Mouse (Mus musculus): ENCODE results near the gene Snrpd2. TPM values are rescaled to one million over a fixed set of nuclear protein-coding genes. Genes with fewer than 3 reads are reported as not detected.

Gene Snrpd2
- polyA plus RNA-seq, 1 experiment from 2014 or later, result 122 TPM

DNA sequence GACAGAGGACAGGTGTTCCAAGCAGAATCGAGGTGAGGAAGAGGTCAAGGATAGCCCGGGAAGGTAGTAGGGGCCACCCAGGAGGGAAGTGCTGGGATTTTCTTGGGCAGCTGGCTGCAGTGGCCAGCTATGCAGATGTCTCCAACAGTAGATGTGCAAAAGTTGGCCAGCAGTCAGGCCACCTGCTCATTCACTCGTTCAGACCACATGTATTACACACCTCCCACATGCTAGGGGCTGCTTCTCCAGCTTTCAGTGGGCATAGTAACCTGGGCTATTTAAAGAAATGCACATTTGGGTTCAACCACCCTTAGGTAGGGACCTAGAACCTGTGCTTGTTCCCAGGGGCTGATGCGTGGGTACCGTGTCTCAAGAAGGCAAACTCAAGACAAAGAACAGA, 21.8 kb upstream of the Snrpd2 start:
- Histone ChIP-seq H3K9me3 (replicated peaks) (no peaks in the 10 kb centered on the region), H3K9ac (replicated peaks) (no peak overlapping the region), H3K27ac (replicated peaks) (no peak overlapping the region), H3K4me3 (replicated peaks) (no peak overlapping the region), H3K4me2 (no peak overlapping the region), H3K36me3 (no peaks in the 10 kb centered on the region), H3K27me3 (replicated peaks) (no peaks in the 10 kb centered on the region), H3K4me1 (peaks cover 18% of the 10 kb centered on the region)
- no peak for ATAC-seq (ENCODE audit: low FRiP score)
- 94% methylated on average over 5 of the region's 5 CpGs for WGBS

GRCm38 (mm10) chr7:19129396-19129795, 20.1 kb upstream of the Snrpd2 start:
- no peak overlapping the region for H3K4me2 ChIP-seq
- H3K27me3 ChIP-seq (replicated peaks), result no peaks in the 10 kb centered on the region
- no peak for ATAC-seq (ENCODE audit: low FRiP score)
- 95% methylated on average over 5 of the region's 5 CpGs for WGBS
- peaks cover 19% of the 10 kb centered on the region for H3K4me1 ChIP-seq
- H3K9me3 ChIP-seq (replicated peaks), result no peaks in the 10 kb centered on the region
- H3K9ac ChIP-seq (replicated peaks), result no peak overlapping the region
- no peaks in the 10 kb centered on the region for H3K36me3 ChIP-seq
- H3K27ac ChIP-seq (replicated peaks), result no peak overlapping the region
- H3K4me3 ChIP-seq (replicated peaks), result no peak overlapping the region

- ATAC-seq (ENCODE audit: low FRiP score), result no peak
- peak overlapping the region; percentile 90 for H3K27ac ChIP-seq (replicated peaks)
- H3K9me3 ChIP-seq (replicated peaks), result no peaks in the 10 kb centered on the region
- peaks cover 6% of the 10 kb centered on the region for H3K36me3 ChIP-seq
- peak overlapping the region; percentile 50 for H3K4me3 ChIP-seq (replicated peaks)
- H3K4me2 ChIP-seq, result peak overlapping the region; percentile 66
- H3K27me3 ChIP-seq (replicated peaks), result no peaks in the 10 kb centered on the region
- 24% methylated on average over 4 of the region's 4 CpGs for WGBS
- peaks cover 19% of the 10 kb centered on the region for H3K4me1 ChIP-seq
- peak overlapping the region; percentile 43 for H3K9ac ChIP-seq (replicated peaks)
Observed at GRCm38 (mm10) chr7:19130657-19131056, 18.9 kb upstream of the Snrpd2 start.

DNA sequence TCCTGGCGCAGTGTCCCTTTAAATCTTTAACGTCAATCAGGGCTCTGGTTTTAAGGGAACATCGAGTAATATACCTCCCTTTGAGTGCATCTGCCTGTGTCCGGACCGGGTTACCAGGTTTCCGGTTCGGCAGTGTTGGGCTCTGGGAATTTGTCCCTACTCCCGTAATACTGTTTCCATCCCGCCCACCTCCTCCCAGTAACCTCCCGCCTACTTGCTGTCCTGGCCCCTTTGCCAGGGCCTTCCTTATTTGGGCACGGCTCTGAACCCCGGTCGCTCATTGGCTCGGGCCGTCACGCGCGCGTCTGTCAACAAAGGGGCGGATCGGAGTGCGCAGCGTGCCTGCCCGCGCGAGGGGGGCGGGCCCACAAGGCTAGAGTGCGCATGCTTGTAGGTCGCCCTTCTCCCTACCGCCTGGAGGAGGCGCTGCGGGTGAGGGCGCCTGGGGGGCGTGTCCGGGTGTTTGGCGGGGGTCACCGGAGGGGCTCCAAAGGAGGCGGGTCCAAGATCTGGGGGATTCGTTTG, 18.1 kb upstream of the Snrpd2 start:
- Histone ChIP-seq H3K9ac (replicated peaks) (peak overlapping the region; percentile 52), H3K4me1 (peaks cover 19% of the 10 kb centered on the region), H3K27ac (replicated peaks) (peak overlapping the region; percentile 90), H3K27me3 (replicated peaks) (no peaks in the 10 kb centered on the region), H3K9me3 (replicated peaks) (no peaks in the 10 kb centered on the region), H3K36me3 (peaks cover 13% of the 10 kb centered on the region), H3K4me2 (peak overlapping the region; percentile 66), H3K4me3 (replicated peaks) (peak overlapping the region; percentile 50)
- peak; percentile 98 for ATAC-seq (ENCODE audit: low FRiP score)
- WGBS, result 0% methylated on average over 39 of the region's 39 CpGs

DNA sequence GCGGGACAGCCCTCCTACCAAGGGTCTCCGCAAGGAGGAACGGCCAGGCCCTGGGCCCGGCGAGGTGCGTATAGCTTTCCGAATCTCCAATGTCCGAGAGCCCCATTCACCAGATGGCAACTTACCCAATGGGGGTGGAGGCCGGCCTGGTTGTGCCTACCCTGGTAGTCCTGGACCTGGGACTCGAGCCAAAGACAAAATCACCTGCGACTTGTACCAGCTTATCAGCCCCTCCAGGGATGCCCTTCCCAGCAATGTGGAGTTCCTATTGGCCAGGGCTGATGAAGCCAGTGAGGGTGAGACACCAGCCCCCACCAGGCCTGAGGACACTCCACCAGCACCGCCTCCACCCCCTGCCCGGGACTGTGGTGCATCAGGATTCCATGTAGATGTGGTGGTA, 13.4 kb upstream of the Snrpd2 start:
- Histone ChIP-seq H3K36me3 (peaks cover 60% of the 10 kb centered on the region), H3K9me3 (replicated peaks) (no peaks in the 10 kb centered on the region), H3K27me3 (replicated peaks) (no peaks in the 10 kb centered on the region), H3K27ac (replicated peaks) (no peak overlapping the region), H3K4me3 (replicated peaks) (no peak overlapping the region), H3K9ac (replicated peaks) (no peak overlapping the region), H3K4me1 (peaks cover 10% of the 10 kb centered on the region), H3K4me2 (no peak overlapping the region)
- ATAC-seq (ENCODE audit: low FRiP score), result no peak
- WGBS, result 94% methylated on average over 13 of the region's 13 CpGs

DNA sequence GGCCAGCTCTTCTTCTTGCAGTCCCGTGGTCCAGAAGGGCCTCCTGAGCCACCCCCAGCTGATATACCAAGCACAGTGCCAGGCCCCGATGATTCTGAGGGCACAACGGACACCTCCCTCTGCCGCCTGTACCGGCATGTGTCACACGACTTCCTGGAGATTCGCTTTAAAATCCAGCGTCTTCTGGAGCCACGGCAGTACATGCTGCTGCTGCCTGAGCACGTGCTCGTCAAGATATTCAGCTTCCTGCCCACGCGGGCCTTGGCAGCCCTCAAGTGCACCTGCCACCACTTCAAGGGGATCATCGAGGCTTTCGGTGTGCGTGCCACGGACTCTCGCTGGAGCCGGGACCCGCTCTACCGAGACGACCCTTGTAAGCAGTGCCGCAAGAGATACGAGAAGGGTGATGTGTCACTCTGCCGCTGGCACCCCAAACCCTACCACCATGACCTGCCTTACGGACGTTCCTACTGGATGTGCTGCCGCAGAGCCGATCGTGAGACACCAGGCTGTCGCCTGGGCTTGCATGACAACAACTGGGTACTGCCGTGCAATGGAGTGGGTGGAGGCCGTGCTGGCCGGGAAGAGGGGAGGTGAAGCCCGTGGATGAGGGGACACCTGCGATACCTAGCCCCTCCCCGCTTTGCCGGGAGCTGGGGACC, 12.7 kb upstream of the Snrpd2 start:
- Histone ChIP-seq H3K4me2 (no peak overlapping the region), H3K27me3 (replicated peaks) (no peaks in the 10 kb centered on the region), H3K9ac (replicated peaks) (no peak overlapping the region), H3K4me3 (replicated peaks) (no peak overlapping the region), H3K27ac (replicated peaks) (no peak overlapping the region), H3K9me3 (replicated peaks) (no peaks in the 10 kb centered on the region), H3K36me3 (peaks cover 64% of the 10 kb centered on the region), H3K4me1 (peaks cover 8% of the 10 kb centered on the region)
- 92% methylated on average over 38 of the region's 38 CpGs for WGBS
- no peak for ATAC-seq (ENCODE audit: low FRiP score)

- H3K4me2 ChIP-seq, result no peak overlapping the region
- H3K27ac ChIP-seq (replicated peaks), result no peak overlapping the region
- H3K9me3 ChIP-seq (replicated peaks), result no peaks in the 10 kb centered on the region
- no peak overlapping the region for H3K9ac ChIP-seq (replicated peaks)
- no peaks in the 10 kb centered on the region for H3K27me3 ChIP-seq (replicated peaks)
- 59% methylated on average over 5 of the region's 5 CpGs for WGBS
- H3K4me3 ChIP-seq (replicated peaks), result no peak overlapping the region
- peaks cover 68% of the 10 kb centered on the region for H3K36me3 ChIP-seq
- 0 out of 2 replicates have a peak, but pooled peaks cover 4% of the 10 kb centered on the region for H3K4me1 ChIP-seq
- ATAC-seq (ENCODE audit: low FRiP score), result no peak
Observed at GRCm38 (mm10) chr7:19137380-19137779, 12.1 kb upstream of the Snrpd2 start.

DNA sequence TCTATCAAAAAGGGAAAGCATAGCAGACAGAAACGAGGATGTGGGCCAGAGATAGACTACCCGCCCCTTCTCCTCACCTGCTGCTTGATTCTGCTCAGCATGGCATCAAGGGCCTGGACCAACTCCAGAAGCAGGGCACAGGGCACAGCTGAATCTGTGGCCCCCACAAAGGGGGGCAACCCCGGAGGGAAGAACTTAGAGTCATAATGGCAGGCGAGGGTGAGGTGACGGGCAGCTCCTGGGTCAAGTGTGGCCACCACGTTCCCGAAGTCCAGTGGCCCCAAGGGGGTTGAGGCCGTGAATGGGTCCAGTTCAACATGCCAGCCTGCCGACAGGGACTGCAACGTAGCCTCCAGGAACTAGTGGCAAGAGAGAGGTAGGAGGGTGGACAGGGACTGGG, 2.7 kb upstream of the Snrpd2 start:
- H3K27me3 ChIP-seq (replicated peaks), result no peaks in the 10 kb centered on the region
- no peak overlapping the region for H3K4me2 ChIP-seq
- 90% methylated on average over 10 of the region's 10 CpGs for WGBS
- no peak overlapping the region for H3K9ac ChIP-seq (replicated peaks)
- no peaks in the 10 kb centered on the region for H3K9me3 ChIP-seq (replicated peaks)
- H3K36me3 ChIP-seq, result peaks cover 12% of the 10 kb centered on the region
- H3K27ac ChIP-seq (replicated peaks), result no peak overlapping the region
- H3K4me3 ChIP-seq (replicated peaks), result no peak overlapping the region
- peaks cover 30% of the 10 kb centered on the region for H3K4me1 ChIP-seq
- ATAC-seq (ENCODE audit: low FRiP score), result no peak

DNA sequence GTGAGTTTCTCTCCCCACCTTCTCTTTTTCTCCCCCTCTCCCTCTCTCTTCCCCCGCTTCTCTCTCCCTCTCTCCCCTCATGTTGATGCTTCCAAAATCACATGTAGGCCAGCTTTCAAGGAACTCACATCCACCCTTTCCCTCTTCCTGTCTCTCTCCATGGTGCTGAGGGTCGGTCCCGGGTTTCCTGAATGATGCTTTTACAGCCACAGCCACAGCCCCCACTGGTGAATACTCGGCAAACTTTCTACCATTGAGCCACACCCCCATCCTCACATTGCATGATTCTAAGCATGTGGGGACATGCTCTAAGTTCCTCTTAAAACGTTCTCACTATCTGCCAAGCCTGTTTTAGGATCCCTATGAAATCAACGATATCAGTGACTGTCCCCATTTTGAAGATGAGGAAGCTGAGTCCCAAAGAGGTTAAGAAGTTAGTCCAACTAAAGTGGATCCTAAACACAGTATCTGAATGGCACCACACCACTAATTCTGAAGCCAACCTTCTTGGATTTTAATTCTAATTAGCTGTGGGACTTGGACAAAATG, 2.0 kb upstream of the Snrpd2 start:
- H3K36me3 ChIP-seq, result peaks cover 14% of the 10 kb centered on the region
- peaks cover 30% of the 10 kb centered on the region for H3K4me1 ChIP-seq
- 58% methylated on average over 6 of the region's 6 CpGs for WGBS
- 0 out of 2 replicates have a peak overlapping the region, but pooled peaks have one; percentile 64 for H3K4me3 ChIP-seq (replicated peaks)
- H3K27me3 ChIP-seq (replicated peaks), result no peaks in the 10 kb centered on the region
- H3K9me3 ChIP-seq (replicated peaks), result no peaks in the 10 kb centered on the region
- no peak for ATAC-seq (ENCODE audit: low FRiP score)
- no peak overlapping the region for H3K9ac ChIP-seq (replicated peaks)
- no peak overlapping the region for H3K27ac ChIP-seq (replicated peaks)
- H3K4me2 ChIP-seq, result peak overlapping the region; percentile 74

GRCm38 (mm10) chr7:19148180-19148874, 1.2 kb upstream of the Snrpd2 start:
- WGBS, result 9% methylated on average over 20 of the region's 20 CpGs
- peak overlapping the region; percentile 67 for H3K9ac ChIP-seq (replicated peaks)
- H3K27me3 ChIP-seq (replicated peaks), result no peaks in the 10 kb centered on the region
- H3K9me3 ChIP-seq (replicated peaks), result no peaks in the 10 kb centered on the region
- H3K4me2 ChIP-seq, result peak overlapping the region; percentile 74
- H3K36me3 ChIP-seq, result peaks cover 22% of the 10 kb centered on the region
- ATAC-seq (ENCODE audit: low FRiP score), result peak; percentile 0; the same call in 1 of the 2 replicates
- H3K4me1 ChIP-seq, result peaks cover 30% of the 10 kb centered on the region
- peak overlapping the region; percentile 87 for H3K27ac ChIP-seq (replicated peaks)
- H3K4me3 ChIP-seq (replicated peaks), result peak overlapping the region; percentile 64

DNA sequence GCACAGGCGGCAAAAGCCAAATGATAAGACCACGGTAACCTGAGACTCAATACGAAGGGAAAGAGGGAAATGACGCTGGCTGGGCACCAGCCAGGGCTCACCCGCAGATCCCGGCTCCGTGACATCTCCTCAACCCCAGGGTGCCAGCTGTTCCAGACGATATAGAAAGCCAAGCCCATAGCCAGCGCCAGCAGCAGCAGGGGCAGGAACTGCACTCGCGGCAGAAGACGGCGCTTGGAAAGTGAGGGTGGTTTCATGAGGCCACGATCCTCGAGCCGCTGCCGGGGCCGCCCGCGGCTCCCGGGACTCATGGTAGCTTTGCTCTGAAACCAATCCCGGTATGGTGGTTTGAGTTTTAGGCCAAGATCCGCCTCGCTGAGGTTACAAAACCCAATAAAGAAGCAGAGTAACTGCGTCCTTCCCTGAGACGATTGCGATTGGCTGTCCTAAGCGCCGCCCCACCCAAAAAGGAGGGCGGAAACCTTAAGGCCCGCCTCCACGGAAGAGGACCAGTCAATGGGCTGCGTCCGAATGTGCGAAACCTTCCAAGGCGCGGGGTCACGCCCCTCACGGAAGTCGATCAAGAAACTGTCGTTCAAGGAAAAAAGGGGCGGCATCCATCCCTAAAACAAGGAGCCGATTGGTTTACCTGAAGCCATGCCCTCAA, 514 bp upstream of the Snrpd2 start, which contains the start of gene Qpctl:
Gene Qpctl (minus strand): TSS at position 417 of the 667 bp plus-strand sequence.
- Histone ChIP-seq H3K27me3 (replicated peaks) (no peaks in the 10 kb centered on the region), H3K9ac (replicated peaks) (peak within 1 kb of the TSS; percentile 67), H3K9me3 (replicated peaks) (no peaks in the 10 kb centered on the region), H3K4me1 (peaks cover 30% of the 10 kb centered on the region), H3K4me3 (replicated peaks) (peak within 1 kb of the TSS; percentile 64), H3K27ac (replicated peaks) (peak within 1 kb of the TSS; percentile 87), H3K36me3 (peaks cover 28% of the 10 kb centered on the region), H3K4me2 (peak within 1 kb of the TSS; percentile 74)
- under 1% methylated on average over 43 of the region's 43 CpGs for WGBS
- ATAC-seq (ENCODE audit: low FRiP score), result peak; percentile 97
